Mouse (Mus musculus): ENCODE measurements around the gene Ms4a4c. TPM values are rescaled to one million over a fixed set of nuclear protein-coding genes. Genes with fewer than 3 reads are reported as not detected.
"Not testable (repeated sequence)": the region's sequence is repeated elsewhere in the genome, so short reads cannot be mapped to it uniquely, and the experiment has no call there.

Ms4a4c gene
- polyA plus RNA-seq, 1 experiment from 2014 or later = 3.5 TPM

DNA sequence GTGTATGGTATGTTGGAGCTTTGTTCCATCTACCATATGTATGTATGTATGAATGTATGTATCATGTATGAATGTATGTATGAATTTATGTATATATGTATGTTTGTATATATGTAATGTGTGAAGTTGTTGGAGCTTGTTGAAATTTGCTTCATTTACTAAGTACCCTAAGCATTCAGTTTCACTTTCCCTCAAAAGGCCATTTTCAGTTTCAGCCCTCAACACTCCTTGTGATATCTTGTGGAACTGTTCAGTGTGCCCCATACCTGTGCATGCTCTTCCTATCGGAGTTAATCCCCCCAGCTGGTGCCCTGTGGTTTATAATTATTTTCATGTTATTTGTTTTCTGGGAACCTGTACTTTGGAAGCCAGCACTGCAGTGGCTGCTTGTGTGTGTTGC, 4.0 kb downstream of the Ms4a4c start:
- Histone ChIP-seq H3K4me2 (no peak overlapping the region), H3K9me3 (no peaks in the 10 kb centered on the region), H3K4me3 (replicated peaks) (no peak overlapping the region), H3K36me3 (no peaks in the 10 kb centered on the region), H3K27me3 (replicated peaks) (no peaks in the 10 kb centered on the region), H3K4me1 (no peaks in the 10 kb centered on the region), H3K9ac (no peak overlapping the region), H3K27ac (no peak overlapping the region)
- WGBS = 87% methylated on average over 1 of the region's 1 CpGs
- ATAC-seq (ENCODE audit: insufficient read depth, low FRiP score, low read depth) = no peak

DNA sequence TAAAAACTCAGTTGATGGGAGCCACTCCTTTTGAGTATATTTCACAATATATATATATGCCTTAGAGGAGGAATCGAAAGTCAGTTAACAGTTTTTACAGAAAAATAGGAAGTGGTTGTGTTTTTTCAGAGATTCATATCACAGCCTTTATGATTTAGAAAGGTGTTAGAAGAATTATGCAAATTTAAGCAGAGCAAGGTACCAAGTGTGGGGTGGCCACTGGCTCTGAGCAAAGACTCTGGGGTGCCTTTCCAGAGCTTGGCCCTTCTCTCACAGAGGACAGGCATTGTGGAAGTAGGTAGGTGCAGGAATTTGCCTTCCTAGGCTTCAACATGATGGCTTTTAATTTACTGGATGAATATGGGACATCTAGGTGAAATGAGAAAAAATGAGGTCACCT, 7.1 kb downstream of the Ms4a4c start:
- Histone ChIP-seq H3K4me1 (no peaks in the 10 kb centered on the region), H3K27ac (no peak overlapping the region), H3K4me2 (no peak overlapping the region), H3K4me3 (replicated peaks) (no peak overlapping the region), H3K27me3 (replicated peaks) (no peaks in the 10 kb centered on the region), H3K9me3 (no peaks in the 10 kb centered on the region), H3K36me3 (no peaks in the 10 kb centered on the region), H3K9ac (no peak overlapping the region)
- WGBS = 85% methylated on average over 1 of the region's 1 CpGs
- no peak for ATAC-seq (ENCODE audit: insufficient read depth, low FRiP score, low read depth)

DNA sequence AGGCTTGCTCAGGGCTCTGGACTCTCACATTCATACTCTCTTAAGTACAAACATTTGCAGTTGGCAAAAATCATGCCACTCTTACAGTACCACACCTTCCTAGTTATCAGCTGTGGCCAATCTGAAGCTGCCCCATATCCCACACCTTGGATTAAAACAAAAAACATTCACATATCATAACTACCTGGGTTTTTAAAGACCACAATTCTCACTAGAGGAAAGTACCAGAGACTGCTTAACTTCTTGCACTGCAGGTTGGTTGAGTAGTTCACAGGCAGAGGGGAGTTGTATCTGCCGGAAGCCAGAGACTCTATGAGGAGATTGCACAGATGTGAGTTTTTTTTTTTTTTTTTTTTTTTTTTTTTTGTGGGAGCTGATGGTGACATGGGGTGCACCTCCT, 9.5 kb downstream of the Ms4a4c start:
- H3K27ac ChIP-seq = no peak overlapping the region
- WGBS = 92% methylated on average over 1 of the region's 1 CpGs
- no peak overlapping the region for H3K4me3 ChIP-seq (replicated peaks)
- ATAC-seq (ENCODE audit: insufficient read depth, low FRiP score, low read depth) = no peak
- H3K4me1 ChIP-seq = no peaks in the 10 kb centered on the region
- H3K9me3 ChIP-seq = no peaks in the 10 kb centered on the region
- H3K9ac ChIP-seq = no peak overlapping the region
- no peaks in the 10 kb centered on the region for H3K27me3 ChIP-seq (replicated peaks)
- no peaks in the 10 kb centered on the region for H3K36me3 ChIP-seq
- no peak overlapping the region for H3K4me2 ChIP-seq

DNA sequence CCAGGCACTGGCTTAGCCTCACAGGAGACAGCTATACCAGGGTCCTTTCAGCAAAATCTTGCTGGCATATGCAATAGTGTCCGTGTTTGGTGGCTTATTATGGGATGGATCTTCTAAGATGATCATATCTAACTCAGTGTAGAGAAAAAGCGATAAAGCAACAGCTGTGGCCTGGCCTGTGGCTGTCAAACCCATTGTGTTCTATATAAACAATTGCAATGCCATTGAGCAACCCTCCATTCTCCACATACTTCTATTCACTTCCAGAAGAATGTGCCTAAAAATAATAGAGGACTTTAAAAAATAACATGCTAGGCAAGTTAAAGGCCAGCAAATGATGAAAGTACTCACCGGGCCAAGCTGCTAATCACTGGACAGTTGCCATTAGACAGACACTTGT, 11.0 kb downstream of the Ms4a4c start:
- H3K27me3 ChIP-seq (replicated peaks) = no peaks in the 10 kb centered on the region
- no peaks in the 10 kb centered on the region for H3K4me1 ChIP-seq
- no peaks in the 10 kb centered on the region for H3K36me3 ChIP-seq
- H3K4me3 ChIP-seq (replicated peaks) = no peak overlapping the region
- 52% methylated on average over 3 of the region's 3 CpGs for WGBS
- no peaks in the 10 kb centered on the region for H3K9me3 ChIP-seq
- H3K4me2 ChIP-seq = no peak overlapping the region
- no peak for ATAC-seq (ENCODE audit: insufficient read depth, low FRiP score, low read depth)
- no peak overlapping the region for H3K27ac ChIP-seq
- no peak overlapping the region for H3K9ac ChIP-seq

DNA sequence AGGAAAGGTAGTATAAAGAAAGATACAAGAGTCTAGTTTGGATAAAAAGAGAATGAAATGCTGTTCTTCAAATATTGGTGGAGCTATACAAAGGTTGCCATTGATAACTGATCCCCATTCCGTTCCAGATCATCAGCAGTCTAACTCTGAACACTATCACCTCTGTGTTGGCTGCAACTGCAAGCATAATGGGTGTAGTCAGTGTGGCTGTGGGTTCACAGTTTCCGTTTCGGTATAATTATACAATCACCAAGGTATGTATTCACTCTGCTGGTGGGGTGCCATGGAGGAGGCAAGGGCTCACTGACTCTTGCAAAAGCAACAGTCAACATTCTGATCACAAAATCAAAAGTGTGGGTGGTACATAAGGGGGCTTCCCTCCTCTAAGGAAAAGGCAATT, 14.3 kb downstream of the Ms4a4c start:
- not testable (repeated sequence) for H3K9ac ChIP-seq; H3K4me3 ChIP-seq (replicated peaks); H3K27ac ChIP-seq; H3K27me3 ChIP-seq (replicated peaks); H3K9me3 ChIP-seq; H3K4me2 ChIP-seq; ATAC-seq (ENCODE audit: insufficient read depth, low FRiP score, low read depth); H3K4me1 ChIP-seq; H3K36me3 ChIP-seq
- WGBS = 70% methylated on average over 3 of the region's 3 CpGs

DNA sequence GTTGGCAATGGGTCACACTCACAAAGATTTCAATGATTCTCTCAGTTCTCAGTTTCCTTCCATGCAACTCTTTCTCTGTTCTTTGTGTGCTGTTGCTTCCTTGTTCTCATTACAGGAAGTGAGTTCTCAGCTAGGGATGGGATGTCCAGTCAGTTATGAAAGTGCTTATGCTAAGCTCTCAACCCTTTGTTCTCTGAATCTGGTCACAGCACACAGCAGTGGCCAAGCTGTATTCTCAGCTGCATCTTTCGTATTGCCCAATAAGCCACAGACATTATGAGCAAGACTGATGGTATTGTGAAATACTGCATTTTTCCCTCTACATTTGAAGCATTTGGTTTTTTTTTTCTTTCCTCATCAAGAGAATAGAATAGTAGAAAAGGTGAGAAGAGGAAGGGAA, 26.6 kb downstream of the Ms4a4c start:
- not testable (repeated sequence) for H3K4me1 ChIP-seq; H3K4me3 ChIP-seq (replicated peaks); H3K9ac ChIP-seq; H3K9me3 ChIP-seq; H3K4me2 ChIP-seq; H3K27me3 ChIP-seq (replicated peaks); H3K36me3 ChIP-seq; ATAC-seq (ENCODE audit: insufficient read depth, low FRiP score, low read depth); H3K27ac ChIP-seq
- WGBS = 79% methylated on average over 1 of the region's 1 CpGs

DNA sequence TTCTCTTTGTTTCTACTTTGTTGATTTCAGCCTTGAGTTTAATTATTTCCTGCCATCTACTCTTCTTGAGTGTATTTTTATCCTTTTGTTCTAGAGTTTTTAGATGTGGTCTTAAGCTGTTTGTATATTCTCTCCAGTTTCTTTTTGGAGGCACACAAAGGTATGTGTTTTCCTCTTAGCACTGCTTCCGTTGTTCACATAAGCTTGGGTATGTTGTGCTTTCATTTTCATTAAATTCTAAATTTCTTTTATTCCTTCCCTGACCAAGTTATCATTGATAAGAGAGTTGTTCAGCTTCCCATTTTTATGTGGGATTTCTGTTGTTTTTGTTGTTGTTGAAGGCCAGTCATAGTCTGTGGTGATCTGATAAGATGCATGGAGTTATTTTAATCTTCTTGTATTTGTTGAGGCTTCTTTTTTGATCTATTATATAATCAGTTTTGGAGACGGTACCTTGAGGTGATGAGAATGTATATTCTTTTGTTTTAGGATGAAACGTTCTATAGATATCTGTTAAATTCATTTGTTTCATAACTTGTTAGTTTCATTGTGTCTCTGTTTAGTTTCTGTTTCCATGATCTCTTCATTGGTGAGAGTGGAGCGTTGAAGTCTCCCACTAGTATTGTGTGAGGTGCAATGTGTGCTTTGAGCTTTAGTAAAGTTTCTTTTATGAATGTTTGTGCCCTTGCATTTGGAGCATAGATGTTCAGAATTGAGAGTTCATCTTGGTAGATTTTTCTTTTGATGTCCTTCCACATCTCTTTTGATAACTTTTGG, 30.7 kb downstream of the Ms4a4c start:
- no peak for ATAC-seq (ENCODE audit: insufficient read depth, low FRiP score, low read depth)
- no peaks in the 10 kb centered on the region for H3K36me3 ChIP-seq
- no peak overlapping the region for H3K9ac ChIP-seq
- 81% methylated on average over 4 of the region's 4 CpGs for WGBS
- H3K27ac ChIP-seq = no peak overlapping the region
- H3K27me3 ChIP-seq (replicated peaks) = no peaks in the 10 kb centered on the region
- H3K4me3 ChIP-seq (replicated peaks) = no peak overlapping the region
- no peak overlapping the region for H3K4me2 ChIP-seq
- no peaks in the 10 kb centered on the region for H3K4me1 ChIP-seq
- no peaks in the 10 kb centered on the region for H3K9me3 ChIP-seq

DNA sequence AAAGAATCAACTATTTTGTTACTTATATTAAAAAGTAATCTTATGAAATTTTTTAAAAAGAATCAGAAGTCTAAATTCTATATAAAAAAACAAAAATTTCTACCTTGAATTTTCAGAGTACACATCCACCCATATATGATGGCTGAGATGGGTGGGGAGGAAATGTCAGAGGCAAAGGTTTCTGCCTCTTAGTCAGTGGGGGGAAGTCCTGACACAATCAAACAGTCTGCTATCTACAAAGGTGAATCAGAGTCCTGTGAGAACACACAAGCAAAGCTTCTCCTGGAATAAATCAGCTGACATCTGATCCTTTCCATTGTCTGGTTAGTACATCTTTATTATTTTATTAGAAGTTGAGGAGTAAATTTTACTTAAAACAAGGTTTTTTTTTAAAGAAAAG, 38.8 kb downstream of the Ms4a4c start, which contains the start of gene Ms4a4b:
Ms4a4b (plus strand) TSS at position 216 of the 400 bp plus-strand sequence.
- Histone ChIP-seq H3K9me3 (no peaks in the 10 kb centered on the region), H3K4me3 (replicated peaks) (no peak within 1 kb of the TSS), H3K36me3 (no peaks in the 10 kb centered on the region), H3K4me2 (no peak within 1 kb of the TSS), H3K27me3 (replicated peaks) (no peaks in the 10 kb centered on the region), H3K9ac (no peak within 1 kb of the TSS), H3K4me1 (no peaks in the 10 kb centered on the region), H3K27ac (no peak within 1 kb of the TSS)
- no peak for ATAC-seq (ENCODE audit: insufficient read depth, low FRiP score, low read depth)

DNA sequence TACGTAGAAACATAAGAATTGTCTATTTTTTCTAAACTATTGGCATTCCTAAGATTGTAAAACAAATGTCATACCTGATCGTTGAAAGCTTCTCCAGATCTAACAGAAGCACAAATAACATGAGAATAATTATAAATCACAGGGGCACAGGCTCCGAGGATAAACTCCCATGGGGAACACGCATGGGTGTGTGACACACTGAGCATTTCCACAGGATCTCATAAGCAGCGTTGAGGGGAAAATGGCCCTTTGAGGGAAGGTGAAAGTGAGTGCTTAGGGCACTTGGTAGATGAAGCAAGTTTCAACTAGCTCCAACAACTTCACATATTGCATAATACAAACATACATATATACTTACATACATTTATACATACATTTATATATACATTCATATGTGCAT, 39.4 kb downstream of the Ms4a4c start:
- Histone ChIP-seq H3K4me3 (replicated peaks) (no peak overlapping the region), H3K9ac (no peak overlapping the region), H3K27ac (no peak overlapping the region), H3K9me3 (no peaks in the 10 kb centered on the region), H3K36me3 (no peaks in the 10 kb centered on the region), H3K4me1 (no peaks in the 10 kb centered on the region), H3K4me2 (no peak overlapping the region), H3K27me3 (replicated peaks) (no peaks in the 10 kb centered on the region)
- no peak for ATAC-seq (ENCODE audit: insufficient read depth, low FRiP score, low read depth)
- WGBS = 76% methylated on average over 5 of the region's 5 CpGs

DNA sequence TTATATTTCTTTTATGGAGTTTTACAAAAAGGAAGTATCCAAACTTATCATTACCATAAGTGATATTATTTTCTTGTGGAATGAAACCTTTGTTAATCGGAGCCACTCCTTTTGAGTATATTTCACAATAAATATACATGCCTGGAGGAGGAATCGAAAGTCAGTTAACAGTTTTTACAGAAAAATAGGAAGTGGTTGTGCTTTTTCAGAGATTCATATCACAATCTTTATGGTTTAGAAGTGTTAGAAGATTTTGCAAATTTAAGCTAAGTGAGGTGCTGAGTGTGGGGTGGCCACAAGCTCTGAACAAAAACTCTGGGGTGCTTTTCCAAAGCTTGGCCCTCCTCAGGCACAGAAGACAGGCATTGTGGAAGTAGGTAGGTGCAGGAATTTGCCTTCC, 42.7 kb downstream of the Ms4a4c start:
- Histone ChIP-seq H3K4me1 (no peaks in the 10 kb centered on the region), H3K9me3 (no peaks in the 10 kb centered on the region), H3K4me2 (no peak overlapping the region), H3K27ac (no peak overlapping the region), H3K27me3 (replicated peaks) (no peaks in the 10 kb centered on the region), H3K4me3 (replicated peaks) (no peak overlapping the region), H3K9ac (no peak overlapping the region), H3K36me3 (no peaks in the 10 kb centered on the region)
- ATAC-seq (ENCODE audit: insufficient read depth, low FRiP score, low read depth) = no peak
- 82% methylated on average over 2 of the region's 2 CpGs for WGBS

DNA sequence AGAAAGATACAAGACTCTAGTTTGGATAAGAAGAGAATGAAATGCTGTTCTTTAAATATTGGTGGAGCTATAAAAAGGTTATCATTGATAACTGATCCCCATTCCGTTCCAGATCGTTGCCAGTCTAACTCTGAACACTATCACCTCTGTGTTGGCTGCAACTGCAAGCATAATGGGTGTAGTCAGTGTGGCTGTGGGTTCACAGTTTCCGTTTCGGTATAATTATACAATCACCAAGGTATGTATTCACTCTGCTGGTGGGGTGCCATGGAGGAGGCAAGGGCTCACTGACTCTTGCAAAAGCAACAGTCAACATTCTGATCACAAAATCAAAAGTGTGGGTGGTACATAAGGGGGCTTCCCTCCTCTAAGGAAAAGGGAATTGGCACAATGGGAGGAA, 54.5 kb downstream of the Ms4a4c start:
- H3K36me3 ChIP-seq; H3K9me3 ChIP-seq; H3K4me2 ChIP-seq; H3K4me1 ChIP-seq; H3K27me3 ChIP-seq (replicated peaks); H3K27ac ChIP-seq; H3K9ac ChIP-seq; H3K4me3 ChIP-seq (replicated peaks); ATAC-seq (ENCODE audit: insufficient read depth, low FRiP score, low read depth): not testable (repeated sequence)
- WGBS = 73% methylated on average over 4 of the region's 4 CpGs

DNA sequence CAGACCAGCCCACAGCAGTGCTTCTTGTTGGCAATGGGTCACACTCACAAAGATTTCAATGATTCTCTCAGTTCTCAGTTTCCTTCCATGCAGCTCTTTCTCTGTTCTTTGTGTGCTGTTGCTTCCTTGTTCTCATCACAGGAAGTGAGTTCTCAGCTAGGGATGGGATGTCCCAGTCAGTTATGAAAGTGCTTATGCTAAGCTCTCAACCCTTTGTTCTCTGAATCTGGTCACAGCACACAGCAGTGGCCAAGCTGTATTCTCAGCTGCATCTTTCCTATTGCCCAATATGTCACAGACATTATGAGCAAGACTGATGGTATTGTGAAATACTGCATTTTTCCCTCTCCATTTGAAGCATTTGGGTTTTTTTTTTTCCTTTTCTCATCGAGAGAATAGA, 60.2 kb downstream of the Ms4a4c start:
- not testable (repeated sequence) for H3K4me2 ChIP-seq; ATAC-seq (ENCODE audit: insufficient read depth, low FRiP score, low read depth); H3K4me1 ChIP-seq; H3K9me3 ChIP-seq; H3K4me3 ChIP-seq (replicated peaks); H3K27me3 ChIP-seq (replicated peaks); H3K9ac ChIP-seq; H3K27ac ChIP-seq; H3K36me3 ChIP-seq
- WGBS = 31% methylated on average over 1 of the region's 1 CpGs

DNA sequence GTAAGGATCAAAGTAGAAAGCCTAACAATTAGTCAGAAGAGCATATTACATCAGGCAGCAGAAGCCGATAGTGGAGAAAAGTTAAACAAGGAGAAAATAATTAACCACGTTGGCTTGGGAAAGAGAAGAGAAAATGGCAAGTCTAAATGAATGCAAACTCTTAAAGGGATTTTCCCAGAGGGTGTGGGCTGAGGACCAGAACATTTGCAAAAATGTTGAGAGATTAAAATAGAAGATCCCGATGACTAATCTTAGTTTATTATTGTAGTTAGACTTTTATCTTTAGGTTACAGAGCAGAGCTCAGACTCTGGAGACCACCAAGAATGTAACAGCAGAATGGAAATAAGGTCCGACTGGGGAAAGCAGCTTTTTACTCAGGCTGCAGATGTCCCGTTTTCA, 61.9 kb downstream of the Ms4a4c start:
- Histone ChIP-seq H3K4me2 (no peak overlapping the region), H3K27ac (no peak overlapping the region), H3K9me3 (no peaks in the 10 kb centered on the region), H3K4me3 (replicated peaks) (no peak overlapping the region), H3K27me3 (replicated peaks) (no peaks in the 10 kb centered on the region), H3K9ac (no peak overlapping the region), H3K36me3 (no peaks in the 10 kb centered on the region), H3K4me1 (no peaks in the 10 kb centered on the region)
- ATAC-seq (ENCODE audit: insufficient read depth, low FRiP score, low read depth) = no peak
- WGBS = 42% methylated on average over 5 of the region's 5 CpGs
